Mouse (Mus musculus) kidney, postnatal 10 days (tissue): ENCODE results near the gene Iqsec1.

Experiments
- DNase-seq: peaks from one replicate; pipeline ENCODE4 v3.0.0; 2021; ENCODE audit warnings: mixed read lengths

The Iqsec1 gene

GRCm38 (mm10) chr6:90778841-90779240, 209.6 kb downstream of the Iqsec1 start:
- no peak for DNase-seq

- no peak for DNase-seq
These were observed 211.2 kb downstream of the Iqsec1 start for GRCm38 (mm10) chr6:90777302-90777701.

GRCm38 (mm10) chr6:90775606-90776005, 212.9 kb downstream of the Iqsec1 start:
- no peak for DNase-seq

- peak; percentile 27 for DNase-seq
These were observed 214.7 kb downstream of the Iqsec1 start for GRCm38 (mm10) chr6:90773811-90774233.

- no peak for DNase-seq
These were observed 216.4 kb downstream of the Iqsec1 start for GRCm38 (mm10) chr6:90772120-90772519.

GRCm38 (mm10) chr6:90768526-90768925, 220.0 kb downstream of the Iqsec1 start:
- DNase-seq, result no peak

GRCm38 (mm10) chr6:90767874-90768273, 220.6 kb downstream of the Iqsec1 start:
- DNase-seq, result no peak

GRCm38 (mm10) chr6:90764753-90765152, 223.7 kb downstream of the Iqsec1 start:
- no peak for DNase-seq

GRCm38 (mm10) chr6:90763959-90764591, 224.4 kb downstream of the Iqsec1 start:
- peak; percentile 85 for DNase-seq

- peak; percentile 29 for DNase-seq
These were observed 225.2 kb downstream of the Iqsec1 start for GRCm38 (mm10) chr6:90763295-90763694.

GRCm38 (mm10) chr6:90762120-90762736, 226.3 kb downstream of the Iqsec1 start:
- no peak for DNase-seq

- no peak for DNase-seq
These were observed 227.0 kb downstream of the Iqsec1 start for GRCm38 (mm10) chr6:90761301-90762056.

- no peak for DNase-seq
These were observed 227.6 kb downstream of the Iqsec1 start for GRCm38 (mm10) chr6:90760886-90761285.

- no peak for DNase-seq
These were observed 228.7 kb downstream of the Iqsec1 start for GRCm38 (mm10) chr6:90759754-90760153.

- no peak for DNase-seq
These were observed 230.3 kb downstream of the Iqsec1 start for GRCm38 (mm10) chr6:90758155-90758554.

- DNase-seq, result peak; percentile 36
These were observed 231.0 kb downstream of the Iqsec1 start for GRCm38 (mm10) chr6:90757427-90757883.

GRCm38 (mm10) chr6:90756561-90756960, 231.9 kb downstream of the Iqsec1 start:
- DNase-seq, result no peak

GRCm38 (mm10) chr6:90755613-90755941, 232.9 kb downstream of the Iqsec1 start:
- no peak for DNase-seq

GRCm38 (mm10) chr6:90754927-90755612, 233.4 kb downstream of the Iqsec1 start:
- DNase-seq, result no peak

- no peak for DNase-seq
These were observed 234.4 kb downstream of the Iqsec1 start for GRCm38 (mm10) chr6:90754093-90754492.

- no peak for DNase-seq
These were observed 234.8 kb downstream of the Iqsec1 start for GRCm38 (mm10) chr6:90753656-90754055.

- no peak for DNase-seq
These were observed 236.9 kb downstream of the Iqsec1 start for GRCm38 (mm10) chr6:90751624-90752023.

GRCm38 (mm10) chr6:90750091-90750490, 238.4 kb downstream of the Iqsec1 start:
- no peak for DNase-seq
